Mouse (Mus musculus) stomach, embryonic 14.5 days (tissue): ENCODE measurements around the gene Muc13. TPM values are rescaled to one million over a fixed set of nuclear protein-coding genes. Genes with fewer than 3 reads are reported as not detected.

Experiments
- ATAC-seq: fragments of 200-750 bp; cut with Nextera tagmentation; 2 replicates; pipeline ENCODE4 v1.8.0; 2017; ENCODE audit warnings: low read depth, moderate TSS enrichment; ENCODE audit not compliant: insufficient number of reproducible peaks, insufficient read depth, low FRiP score
- H3K27ac ChIP-seq: fragments of 300-500 bp; sonication (generic); 2 replicates; pipeline ENCODE4 v1.5.1; 2014; ENCODE audit warnings: mild to moderate bottlenecking, low read length, moderate library complexity, mixed read lengths
- H3K27me3 ChIP-seq: fragments of 300-500 bp; sonication (generic); 2 replicates; pipeline ENCODE4 v1.6.1; 2014; ENCODE audit warnings: low read length, control low read depth, mixed read lengths; ENCODE audit not compliant: control insufficient read depth, insufficient read depth
- H3K36me3 ChIP-seq: fragments of 300-500 bp; sonication (generic); 2 replicates; pipeline ENCODE4 v1.6.1; 2014; ENCODE audit warnings: mild to moderate bottlenecking, control low read depth, low read length, moderate library complexity, mixed read lengths; ENCODE audit not compliant: control insufficient read depth, insufficient read depth
- H3K4me1 ChIP-seq: fragments of 300-500 bp; sonication (generic); 2 replicates; pipeline ENCODE4 v1.6.1; 2014; ENCODE audit warnings: low read length, control low read depth, mixed read lengths; ENCODE audit not compliant: control insufficient read depth, insufficient read depth
- H3K4me2 ChIP-seq: fragments of 300-500 bp; sonication (generic); replicated peaks from 2 replicates; pipeline ENCODE4 v1.6.1; 2014; ENCODE audit warnings: low read depth, low read length, control low read depth
- H3K4me3 ChIP-seq: fragments of 300-500 bp; sonication (generic); 2 replicates; pipeline ENCODE4 v1.5.1; 2014; ENCODE audit warnings: low read depth, low read length, control low read depth
- H3K9ac ChIP-seq: fragments of 300-500 bp; sonication (generic); replicated peaks from 2 replicates; pipeline ENCODE4 v1.6.1; 2014; ENCODE audit warnings: low read depth, mild to moderate bottlenecking, control low read depth, low read length, moderate library complexity, mixed read lengths
- H3K9me3 ChIP-seq: fragments of 300-500 bp; sonication (generic); 2 replicates; pipeline ENCODE4 v1.6.1; 2016; ENCODE audit warnings: low read depth, low read length, control low read depth; ENCODE audit not compliant: control insufficient read depth
- WGBS: fragments of 180-500 bp; shearing (Covaris S2); extraction: QIAGEN DNeasy Blood & Tissue Kit; methylation state at CpG from one replicate; pipeline ENCODE4 v1.1.7; 2014; 5-methylcytosine and 5-hydroxymethylcytosine counted together
- polyA plus RNA-seq: library from polyadenylated mRNA; unstranded; fragments of >200 nt; fragmentation: Nextera tagmentation; extraction: Ambion mirVana; gene quantifications from 2 replicates; pipeline ENCODE4 v1.2.1, GENCODE M21; 2014

Gene Muc13
- polyA plus RNA-seq, 1 experiment from 2014 or later, result 0.56 TPM

DNA sequence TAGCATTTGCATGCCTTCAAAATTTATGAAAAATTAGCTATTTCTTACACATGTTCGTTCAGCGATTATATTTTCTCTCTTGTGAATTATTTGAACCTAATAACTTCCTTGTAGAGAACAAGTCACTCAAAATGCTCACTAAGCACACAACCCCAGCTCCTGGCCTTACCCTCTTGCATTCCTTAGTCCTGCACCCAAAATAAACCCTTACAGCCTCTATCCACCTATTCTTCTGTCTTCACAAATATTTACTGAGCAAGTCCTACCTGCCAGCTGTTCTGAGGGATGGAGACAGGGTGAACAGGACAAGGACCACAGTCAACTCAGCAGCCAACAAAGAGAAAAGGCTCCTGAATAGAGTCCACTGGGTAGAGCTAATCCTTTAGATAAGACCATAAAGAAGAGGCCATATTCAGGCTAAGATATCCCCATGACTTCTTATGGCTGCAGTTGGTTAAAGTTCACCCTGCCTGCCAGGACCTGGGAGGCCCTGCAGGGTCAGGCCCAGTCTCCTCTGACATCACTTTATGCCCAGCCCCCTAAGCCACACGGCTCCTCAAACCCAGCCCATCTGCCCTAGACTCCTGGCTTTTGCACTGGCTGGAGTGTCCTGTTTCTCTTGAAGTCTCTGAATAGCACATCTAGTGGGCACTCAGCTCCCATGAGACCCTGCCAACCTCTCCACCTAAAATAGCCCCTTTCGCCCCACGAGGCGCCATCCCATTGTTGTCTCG, 7.0 kb upstream of the Muc13 start:
- peak overlapping the region; percentile 58 for H3K27ac ChIP-seq

GRCm38 (mm10) chr16:33795106-33795505, 1.3 kb downstream of the Muc13 start:
- Histone ChIP-seq H3K36me3 (no peaks in the 10 kb centered on the region), H3K27me3 (no peaks in the 10 kb centered on the region), H3K9me3 (no peaks in the 10 kb centered on the region), H3K9ac (no peak overlapping the region), H3K4me1 (no peaks in the 10 kb centered on the region), H3K4me2 (no peak overlapping the region), H3K27ac (no peak overlapping the region), H3K4me3 (no peak overlapping the region)
- ATAC-seq, result no peak
- 71% methylated on average over 4 of the region's 4 CpGs for WGBS

More for the DNA sequence above, 7.0 kb upstream of the Muc13 start:
- no peaks in the 10 kb centered on the region for H3K9me3 ChIP-seq
- no peak overlapping the region for H3K9ac ChIP-seq
- no peaks in the 10 kb centered on the region for H3K36me3 ChIP-seq
- no peaks in the 10 kb centered on the region for H3K27me3 ChIP-seq
- H3K4me2 ChIP-seq, result no peak overlapping the region
- ATAC-seq, result peak; percentile 78
- peaks cover 1% of the 10 kb centered on the region; the same call in 1 of the 2 replicates for H3K4me1 ChIP-seq
- WGBS, result 71% methylated on average over 7 of the region's 7 CpGs
- no peak overlapping the region for H3K4me3 ChIP-seq

DNA sequence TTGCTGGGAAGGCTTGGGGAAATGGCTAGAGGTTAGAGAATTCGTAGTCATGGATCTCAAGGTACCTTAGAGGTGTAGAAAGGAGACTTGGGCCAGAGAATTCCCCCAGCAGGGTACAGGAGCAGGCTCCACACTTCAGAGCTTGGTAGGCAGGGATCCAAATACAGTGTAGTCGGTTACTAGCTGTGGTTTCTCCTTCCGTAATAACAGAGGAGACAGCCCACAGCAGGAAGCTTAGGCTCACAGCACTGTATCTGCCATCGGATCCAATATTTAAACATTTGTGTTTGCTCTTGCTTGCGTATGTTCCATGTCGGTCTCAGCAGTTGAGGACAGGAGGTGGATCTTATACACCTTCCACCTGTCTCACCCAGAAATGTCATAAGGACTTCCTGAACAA, 2.0 kb downstream of the Muc13 start:
- H3K4me2 ChIP-seq, result no peak overlapping the region
- no peak overlapping the region for H3K4me3 ChIP-seq
- H3K36me3 ChIP-seq, result no peaks in the 10 kb centered on the region
- 64% methylated on average over 6 of the region's 6 CpGs for WGBS
- no peaks in the 10 kb centered on the region for H3K27me3 ChIP-seq
- H3K4me1 ChIP-seq, result no peaks in the 10 kb centered on the region
- no peak overlapping the region for H3K27ac ChIP-seq
- ATAC-seq, result no peak
- no peaks in the 10 kb centered on the region for H3K9me3 ChIP-seq
- no peak overlapping the region for H3K9ac ChIP-seq

DNA sequence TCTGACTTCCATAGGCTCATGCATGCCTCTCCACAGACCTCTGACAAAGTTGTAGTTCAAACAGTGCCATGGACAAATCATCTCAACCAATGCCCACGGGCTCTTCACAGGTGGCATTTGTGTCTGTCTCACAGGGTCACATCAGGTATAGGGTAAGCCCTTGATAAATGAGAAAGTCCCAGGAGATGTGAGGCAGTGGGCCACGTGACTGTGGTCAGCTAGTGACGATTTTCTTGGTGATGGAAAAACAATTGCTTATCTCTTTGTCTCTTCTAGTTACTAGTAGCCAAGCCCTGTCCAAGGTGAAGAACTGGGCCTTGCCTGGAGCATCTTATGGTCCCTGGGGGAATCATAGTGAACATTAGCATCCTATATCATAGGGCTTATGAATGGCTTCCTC, 2.9 kb downstream of the Muc13 start:
- Histone ChIP-seq H3K36me3 (no peaks in the 10 kb centered on the region), H3K9me3 (no peaks in the 10 kb centered on the region), H3K27ac (no peak overlapping the region), H3K4me1 (no peaks in the 10 kb centered on the region), H3K9ac (no peak overlapping the region), H3K4me3 (no peak overlapping the region), H3K4me2 (no peak overlapping the region), H3K27me3 (no peaks in the 10 kb centered on the region)
- WGBS, result 87% methylated on average over 3 of the region's 3 CpGs
- ATAC-seq, result no peak

- Histone ChIP-seq H3K4me3 (no peak overlapping the region), H3K27me3 (no peaks in the 10 kb centered on the region), H3K9ac (no peak overlapping the region), H3K36me3 (no peaks in the 10 kb centered on the region), H3K4me2 (no peak overlapping the region), H3K4me1 (no peaks in the 10 kb centered on the region), H3K27ac (no peak overlapping the region), H3K9me3 (no peaks in the 10 kb centered on the region)
- 50% methylated on average over 5 of the region's 5 CpGs for WGBS
- no peak for ATAC-seq
These were observed 4.0 kb downstream of the Muc13 start for GRCm38 (mm10) chr16:33797860-33798259.

DNA sequence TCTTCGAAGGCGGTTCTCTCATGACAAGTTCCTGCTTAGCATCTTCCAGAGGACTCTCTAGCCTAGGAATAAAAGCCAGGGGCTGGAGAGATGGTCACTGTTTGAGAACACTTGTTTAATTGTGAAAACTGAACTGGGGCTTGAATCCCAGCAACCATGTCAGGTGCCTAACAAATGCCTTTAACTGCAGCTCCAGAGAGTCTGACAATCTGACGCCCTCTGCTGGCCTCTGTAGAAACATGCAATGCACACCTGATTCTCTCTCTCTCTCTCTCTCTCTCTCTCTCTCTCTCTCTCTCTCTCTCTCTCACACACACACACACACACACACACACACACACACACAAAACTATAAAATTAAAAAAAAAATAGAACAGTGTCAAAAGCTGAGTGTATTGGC, 16.2 kb downstream of the Muc13 start:
- ATAC-seq, result no peak
- Histone ChIP-seq H3K9ac (no peak overlapping the region), H3K27me3 (no peaks in the 10 kb centered on the region), H3K4me2 (no peak overlapping the region), H3K36me3 (no peaks in the 10 kb centered on the region), H3K4me1 (no peaks in the 10 kb centered on the region), H3K9me3 (peaks cover 3% of the 10 kb centered on the region; the same call in 1 of the 2 replicates), H3K4me3 (no peak overlapping the region), H3K27ac (no peak overlapping the region)
- 77% methylated on average over 3 of the region's 3 CpGs for WGBS

- Histone ChIP-seq H3K9me3 (no peaks in the 10 kb centered on the region), H3K36me3 (no peaks in the 10 kb centered on the region), H3K4me3 (no peak overlapping the region), H3K9ac (no peak overlapping the region), H3K27me3 (no peaks in the 10 kb centered on the region), H3K27ac (no peak overlapping the region), H3K4me1 (no peaks in the 10 kb centered on the region), H3K4me2 (no peak overlapping the region)
- ATAC-seq, result no peak
- 82% methylated on average over 7 of the region's 7 CpGs for WGBS
These were observed 24.8 kb downstream of the Muc13 start for GRCm38 (mm10) chr16:33818413-33819165.

GRCm38 (mm10) chr16:33820269-33821178, 26.7 kb downstream of the Muc13 start:
- Histone ChIP-seq H3K4me1 (no peaks in the 10 kb centered on the region), H3K9me3 (no peaks in the 10 kb centered on the region), H3K27me3 (no peaks in the 10 kb centered on the region), H3K9ac (no peak overlapping the region), H3K4me3 (no peak overlapping the region), H3K4me2 (no peak overlapping the region), H3K36me3 (no peaks in the 10 kb centered on the region), H3K27ac (no peak overlapping the region)
- no peak for ATAC-seq
- 19% methylated on average over 17 of the region's 17 CpGs for WGBS
